Mouse (Mus musculus) megakaryocyte, adult 5-6 weeks (primary cell): Measurements from ENCODE around the gene Hs2st1. TPM values are rescaled to one million over a fixed set of nuclear protein-coding genes. Genes with fewer than 3 reads are reported as not detected.
A peak's percentile ranks its signal among the peaks of the same experiment; 100 is the strongest.
"Not testable (repeated sequence)": the region's sequence is repeated elsewhere in the genome, so short reads cannot be mapped to it uniquely, and the experiment has no call there.

ENCODE experiments used
- ATAC-seq: 2 replicates; pipeline ENCODE4 v1.8.0; 2016; ENCODE audit warnings: mild to moderate bottlenecking, inconsistent platforms; ENCODE audit not compliant: poor library complexity, severe bottlenecking
- total RNA-seq, 2 experiments: library from RNA; stranded (forward) in 1 of 2; stranded (reverse) in 1 of 2; fragments of 153-499, 151-499 nt in 1 of 2; fragments of 221-1000, 200-1000 nt in 1 of 2; gene quantifications; 2 replicates each; pipeline versions ENCODE4 v1.2.3 to v1.2.4; 2015 to 2017

The Hs2st1 gene
- 9.0 and 10.5 TPM in 2 replicates for total RNA-seq (2015)
- total RNA-seq (2017): 9.8 and 10.9 TPM in 2 replicates

DNA sequence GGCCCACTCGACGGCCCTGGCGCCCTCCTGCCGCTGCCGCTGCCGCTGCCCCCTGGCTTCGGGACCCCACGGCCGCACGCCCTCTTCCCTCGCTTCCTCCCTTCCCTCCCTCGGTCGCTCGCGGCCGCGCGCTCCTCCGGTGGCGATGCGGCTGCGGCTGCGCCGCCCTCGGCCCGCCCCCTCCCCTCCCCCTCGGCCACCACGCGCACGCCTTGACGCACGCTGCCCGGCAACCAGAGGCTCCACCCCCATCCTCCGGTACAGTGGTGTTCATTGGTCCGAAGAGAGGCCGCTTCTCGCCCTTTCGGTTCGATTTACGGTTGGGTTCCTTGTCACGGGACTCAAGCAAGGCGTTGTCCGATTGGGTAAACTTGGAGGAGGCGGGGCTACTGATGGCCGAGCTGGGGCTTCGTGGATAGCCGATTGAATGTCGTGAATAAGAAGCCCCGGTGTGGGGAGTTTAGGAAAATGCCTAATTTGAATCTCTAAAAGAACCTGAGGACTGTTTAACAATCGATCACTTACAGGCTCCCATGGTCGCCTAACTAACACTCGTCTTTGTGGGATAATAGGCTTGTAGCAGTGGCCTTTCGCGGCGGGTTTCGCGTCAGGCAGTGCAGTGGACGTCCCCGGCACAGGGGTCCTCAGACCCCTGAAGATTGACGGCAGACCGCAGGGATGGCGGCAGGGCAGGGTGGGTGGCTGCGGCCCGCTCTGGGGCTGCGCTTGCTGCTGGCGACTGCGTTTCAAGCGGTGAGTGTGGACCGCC is at the start of gene Hs2st1, which contains the start of gene Selenof:
Gene Hs2st1 (minus strand): TSS at position 135 of the 769 bp plus-strand sequence.
Gene Selenof (plus strand): TSS at position 258 of the 769 bp plus-strand sequence.
- peak; percentile 87 for ATAC-seq

DNA sequence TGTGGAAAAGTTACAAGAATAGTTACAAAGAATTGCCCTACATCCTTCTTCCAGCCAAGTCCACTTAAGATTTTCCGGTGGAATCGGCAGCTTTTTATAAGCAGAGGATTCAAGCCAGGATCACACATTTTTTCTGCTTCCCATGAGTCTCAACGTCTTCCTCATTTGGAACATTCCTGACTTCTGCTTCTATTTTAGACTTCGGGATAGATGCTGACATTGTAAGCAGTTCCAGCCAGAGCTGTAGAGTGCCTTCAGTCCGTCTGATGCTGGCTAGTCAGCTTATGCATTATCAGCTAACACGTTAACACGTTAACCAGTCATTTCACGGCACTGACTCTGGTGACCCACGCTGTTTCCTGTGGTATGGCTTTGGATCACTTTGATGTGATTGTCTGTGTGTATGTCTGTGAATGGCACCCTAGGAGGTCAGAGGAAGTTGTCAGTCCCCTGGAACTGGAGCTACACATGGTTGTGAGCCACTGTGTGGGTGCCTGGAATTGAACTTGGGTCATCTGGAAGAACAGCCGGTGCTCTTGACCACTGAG is 47.7 kb upstream of the Hs2st1 start:
- peak; percentile 46; the same call in 1 of the 2 replicates for ATAC-seq

GRCm38 (mm10) chr3:144616654-144617425 is 46.9 kb upstream of the Hs2st1 start:
- ATAC-seq: peak; percentile 99

GRCm38 (mm10) chr3:144615459-144615858 is 45.5 kb upstream of the Hs2st1 start:
- ATAC-seq: no peak

- ATAC-seq: no peak
These were observed 44.7 kb upstream of the Hs2st1 start for GRCm38 (mm10) chr3:144614698-144615097.

DNA sequence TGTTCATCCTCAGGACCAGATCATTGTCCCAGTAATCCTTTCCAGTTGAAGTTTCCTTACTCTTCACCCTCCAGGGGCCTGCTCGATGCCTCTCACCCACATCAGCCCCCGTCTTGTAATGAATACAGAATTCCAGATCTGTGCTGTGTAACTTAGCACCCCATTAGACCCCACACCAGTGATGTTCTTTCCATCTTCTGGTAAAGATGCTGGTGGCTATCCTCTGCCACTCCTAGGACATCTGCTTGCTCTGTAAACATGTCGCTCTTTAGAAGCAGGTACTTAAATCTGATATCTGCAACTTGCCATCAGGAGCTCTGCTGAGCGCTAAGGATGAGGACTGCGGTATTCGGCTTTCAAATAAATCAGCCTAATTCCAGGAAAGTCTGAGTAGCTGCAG is 44.3 kb upstream of the Hs2st1 start:
- ATAC-seq: no peak

- no peak for ATAC-seq
These were observed 42.4 kb upstream of the Hs2st1 start for GRCm38 (mm10) chr3:144612382-144612781.

DNA sequence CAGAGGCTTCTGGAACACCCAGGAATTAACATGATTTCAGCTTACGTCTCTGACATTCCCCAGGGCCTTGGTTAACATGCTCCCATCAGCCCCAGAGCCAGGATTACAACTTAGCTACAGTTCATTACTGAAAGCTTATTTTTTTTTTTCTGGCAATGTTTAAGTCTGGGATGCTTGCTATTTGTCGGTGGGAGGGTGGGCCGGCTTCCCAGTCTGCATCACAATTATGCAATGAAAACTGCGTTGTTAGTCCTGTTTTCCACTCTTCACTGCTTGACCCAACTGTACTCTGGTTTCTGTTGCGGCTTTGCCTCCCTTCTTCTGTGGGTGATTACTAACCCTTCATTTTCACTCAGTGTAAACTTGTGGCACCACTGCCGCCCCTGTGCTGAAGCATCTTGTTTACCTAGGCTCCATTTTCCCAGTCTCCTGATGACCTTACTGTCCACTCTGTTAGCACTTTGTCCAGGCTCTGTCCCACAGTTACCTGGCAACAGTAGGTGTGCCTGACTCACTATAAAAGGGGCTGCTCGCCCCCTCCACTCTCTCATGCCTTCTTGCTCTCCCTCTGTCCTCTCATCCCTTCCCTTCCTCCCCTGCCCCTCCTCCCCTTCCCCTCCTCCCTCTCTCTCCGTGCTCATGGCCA is 41.8 kb upstream of the Hs2st1 start:
- no peak for ATAC-seq

DNA sequence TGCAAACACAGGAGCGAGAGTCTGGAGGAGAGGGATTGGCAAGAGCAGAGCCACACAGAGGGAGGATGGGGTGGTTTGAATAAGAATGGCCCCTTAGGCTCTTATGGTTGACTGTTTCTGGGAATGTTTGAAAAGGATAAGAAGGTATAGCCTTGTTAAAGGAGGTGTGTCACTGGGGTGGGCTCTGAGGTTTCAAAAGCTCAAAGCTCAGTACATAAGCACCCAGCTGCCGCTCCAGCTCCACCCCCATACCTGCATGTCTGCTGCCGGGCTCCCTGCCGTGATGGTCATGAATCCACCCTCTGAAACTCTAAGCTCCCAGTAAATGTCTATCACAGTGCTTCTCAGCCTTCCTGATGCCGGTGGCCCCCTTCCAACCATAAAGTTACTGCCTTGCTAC is 40.8 kb upstream of the Hs2st1 start:
- no peak for ATAC-seq

GRCm38 (mm10) chr3:144608090-144608489 is 38.1 kb upstream of the Hs2st1 start:
- ATAC-seq: no peak

GRCm38 (mm10) chr3:144606449-144606848 is 36.5 kb upstream of the Hs2st1 start:
- peak; percentile 42; the same call in 1 of the 2 replicates for ATAC-seq

DNA sequence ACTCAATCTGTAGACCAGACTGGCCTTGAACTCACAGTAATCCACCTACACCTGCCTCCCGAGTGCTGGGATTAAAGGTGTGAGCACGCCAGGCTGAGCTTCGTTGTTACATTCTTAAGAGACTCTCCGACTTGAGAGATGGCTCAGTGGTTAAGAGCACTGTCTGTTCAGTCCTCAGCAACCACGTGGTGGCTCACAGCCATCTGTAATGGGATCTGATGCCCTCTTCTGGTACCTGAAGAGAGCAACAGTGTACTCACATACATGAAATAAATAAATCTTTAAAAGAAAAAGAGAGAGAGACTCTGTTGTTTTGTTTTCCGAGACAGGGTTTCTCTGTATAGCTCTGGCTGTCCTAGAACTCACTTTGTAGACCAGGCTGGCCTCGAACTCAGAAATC is 35.8 kb upstream of the Hs2st1 start:
- ATAC-seq: not testable (repeated sequence)

- no peak for ATAC-seq
These were observed 34.2 kb upstream of the Hs2st1 start for GRCm38 (mm10) chr3:144604205-144604604.

GRCm38 (mm10) chr3:144603558-144603957 is 33.6 kb upstream of the Hs2st1 start:
- no peak for ATAC-seq

DNA sequence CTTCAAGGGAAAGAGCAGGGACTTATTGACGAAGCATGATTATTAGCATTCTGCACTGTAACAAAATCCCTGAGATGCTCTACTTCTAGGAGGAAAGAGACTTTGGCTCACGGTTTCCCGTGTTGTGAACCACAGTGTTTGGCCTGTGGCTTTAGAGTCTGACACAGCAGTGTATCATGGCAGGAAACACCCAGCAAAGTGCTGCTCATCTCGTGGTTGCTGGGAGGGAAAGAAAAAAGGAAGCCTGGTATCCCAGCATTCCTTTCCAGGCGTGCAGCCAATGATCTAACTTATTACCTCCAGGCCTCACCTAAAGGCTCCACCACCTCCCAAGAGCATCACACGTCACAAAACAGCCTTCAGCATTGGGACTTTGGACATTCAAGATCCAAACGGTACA is 32.8 kb upstream of the Hs2st1 start:
- no peak for ATAC-seq

DNA sequence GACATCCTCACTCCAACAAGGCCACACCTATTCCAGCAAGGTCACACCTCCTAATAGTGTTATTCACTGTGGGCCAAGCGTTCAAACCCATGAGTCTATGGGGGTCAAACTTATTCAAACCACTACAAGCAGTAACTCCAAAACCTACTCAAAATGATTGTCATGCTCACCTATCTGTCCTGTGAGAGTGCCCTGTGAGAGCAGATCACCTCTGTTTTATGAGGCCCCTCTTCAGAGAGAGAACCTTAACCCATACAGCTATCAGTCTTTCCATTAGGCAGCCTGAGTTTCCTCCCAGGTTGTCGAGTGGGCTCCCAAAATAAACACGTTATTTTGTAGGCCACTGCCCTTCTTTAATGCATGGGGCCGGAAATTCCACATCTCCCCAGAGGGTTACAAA is 32.4 kb upstream of the Hs2st1 start:
- no peak for ATAC-seq

DNA sequence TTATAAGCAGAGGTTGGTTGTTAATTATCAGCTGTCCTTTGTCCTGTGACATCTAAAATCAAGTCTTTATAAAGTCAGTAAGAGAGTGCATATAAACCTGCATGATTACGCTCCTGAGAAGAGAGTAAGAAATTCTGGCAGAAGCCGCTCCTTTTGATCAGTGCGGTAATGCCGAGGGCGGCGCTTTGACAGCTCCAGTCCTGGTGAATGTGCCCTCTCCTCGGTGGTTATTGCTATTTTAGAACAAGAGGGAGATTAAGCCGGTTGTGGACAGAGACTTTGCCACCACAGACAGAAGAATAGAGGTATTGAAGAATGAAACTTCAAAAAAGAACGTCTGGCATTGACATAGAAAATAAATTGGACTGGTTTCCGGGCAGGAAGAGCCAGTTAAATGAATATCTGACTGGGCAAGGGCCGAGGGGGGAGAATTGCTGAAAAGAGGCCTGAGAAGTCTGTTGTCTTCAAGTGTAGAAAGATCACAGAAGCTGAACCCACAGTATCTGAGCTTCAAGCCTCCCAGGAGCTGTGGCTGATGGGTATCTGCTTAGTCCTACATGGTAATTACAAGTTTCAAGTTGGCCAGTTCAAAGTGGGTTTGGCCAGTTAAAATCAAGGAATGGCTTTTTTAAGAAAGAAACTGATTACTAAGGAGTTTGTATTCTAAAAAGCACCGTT is 27.9 kb upstream of the Hs2st1 start:
- no peak for ATAC-seq

GRCm38 (mm10) chr3:144597121-144597520 is 27.1 kb upstream of the Hs2st1 start:
- no peak; the same call in 1 of the 2 replicates for ATAC-seq

DNA sequence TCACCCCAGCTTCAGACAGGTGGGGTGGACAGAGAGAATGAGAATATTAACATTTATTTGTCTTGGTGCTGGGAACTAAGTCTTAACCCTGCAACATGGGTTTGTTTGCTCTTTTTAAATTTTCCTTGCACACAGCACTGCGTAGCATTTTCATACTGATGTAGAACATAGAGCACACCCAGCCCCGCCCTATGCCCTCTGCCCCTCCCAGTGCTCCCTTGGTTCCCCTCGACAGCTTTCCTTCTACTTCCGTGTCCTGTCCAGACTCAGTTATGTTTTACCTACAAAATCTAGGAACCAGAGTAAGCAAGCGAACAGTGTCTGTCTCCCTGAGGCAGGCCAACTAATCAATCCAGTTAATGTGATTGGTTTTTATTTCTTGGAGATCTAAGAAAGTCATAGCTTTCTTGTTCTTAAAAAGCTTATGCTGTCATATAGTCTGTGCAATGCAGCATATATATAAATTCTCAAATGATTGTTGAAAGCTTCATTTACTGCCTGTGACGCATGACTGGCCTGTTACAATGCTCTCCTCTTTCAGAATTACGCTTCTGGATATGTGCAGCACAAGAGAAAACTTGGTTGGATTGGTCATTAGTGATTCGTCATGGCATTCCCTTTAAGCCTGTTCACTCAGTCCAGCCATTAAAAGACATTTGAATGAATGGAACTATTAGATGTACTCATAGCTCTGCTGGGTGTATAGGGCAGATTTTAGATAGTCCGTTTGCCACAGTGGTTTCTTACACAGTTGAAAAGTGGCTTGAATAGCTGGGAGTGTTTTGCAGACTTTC is 23.2 kb upstream of the Hs2st1 start:
- ATAC-seq: 0 out of 2 replicates have a peak, but pooled peaks have one; percentile 15
